ENCODE assay signal across 11 mouse cellular contexts in genomic region chr2:126551896-126552295, GRCm38 (mm10). TPM values are rescaled to one million over a fixed set of nuclear protein-coding genes. Genes with fewer than 3 reads are reported as not detected.
DNase-seq lines count a peak whose midpoint lies in the region; ATAC-seq lines count a peak whose summit lies in the region.
"Had no signal": no experiment of that assay in that cellular context is flagged by ENCODE, and none has a peak within 500 bp of the region (broad histone marks: within the 10 kb centered on the region; RNA-seq: fewer than 3 reads in every experiment).

No protein-coding gene starts in this region.

- ATAC-seq in forebrain, embryonic 14.5 days: no peak
- no peak for ATAC-seq in forebrain, embryonic 11.5 days (replicated peaks; ENCODE audit: low FRiP score)
- no peak for ATAC-seq in liver, embryonic 15.5 days (ENCODE audit: insufficient read depth)
- no peak for ATAC-seq in liver, embryonic 11.5 days (replicated peaks; ENCODE audit: low FRiP score)
- no peak for ATAC-seq in liver, embryonic 16.5 days (ENCODE audit: low read depth)
- no peak for ATAC-seq in neural tube, embryonic 12.5 days (ENCODE audit: low FRiP score, low read depth)

- H3K4me3 ChIP-seq in forebrain, embryonic 14.5 days (ENCODE audit: low read depth, low read length): no peak overlapping the region
- H3K4me3 ChIP-seq in forebrain, embryonic 11.5 days (ENCODE audit: low read depth, low read length): no peak overlapping the region
- no peak overlapping the region for H3K4me3 ChIP-seq in liver, embryonic 15.5 days (replicated peaks)
- H3K4me3 ChIP-seq in liver, embryonic 11.5 days (ENCODE audit: low read depth, low read length): no peak overlapping the region
- H3K4me3 ChIP-seq in liver, embryonic 16.5 days (ENCODE audit: low read depth, low read length): no peak overlapping the region
- H3K4me3 ChIP-seq in neural tube, embryonic 12.5 days: no peak overlapping the region

- no peaks in the 10 kb centered on the region for H3K9me3 ChIP-seq in forebrain, embryonic 14.5 days (replicated peaks; ENCODE audit: control insufficient read depth, low read length)
- H3K9me3 ChIP-seq in forebrain, embryonic 11.5 days (ENCODE audit: control insufficient read depth, low read length): no peaks in the 10 kb centered on the region
- H3K9me3 ChIP-seq in liver, embryonic 15.5 days (replicated peaks): no peaks in the 10 kb centered on the region
- H3K9me3 ChIP-seq in liver, embryonic 11.5 days (ENCODE audit: control insufficient read depth, low read length): no peaks in the 10 kb centered on the region
- H3K9me3 ChIP-seq in liver, embryonic 16.5 days (replicated peaks; ENCODE audit: control insufficient read depth, low read length): no peaks in the 10 kb centered on the region
- H3K9me3 ChIP-seq in neural tube, embryonic 12.5 days: no peaks in the 10 kb centered on the region
- H3K9me3 ChIP-seq: embryonic facial prominence, embryonic 12.5 days had no signal

- intact Hi-C loops in left cerebral cortex, postnatal 25 days (cut with DNase I): no loop called here

- H3K4me2 ChIP-seq in forebrain, embryonic 14.5 days (ENCODE audit: low read length): peak overlapping the region; percentile 98
- H3K4me2 ChIP-seq in forebrain, embryonic 11.5 days (ENCODE audit: low read depth, low read length, severe bottlenecking): no peak overlapping the region
- H3K4me2 ChIP-seq in liver, embryonic 15.5 days: peak overlapping the region; percentile 62
- H3K4me2 ChIP-seq in liver, embryonic 11.5 days: no peak overlapping the region; the same call in 1 of the 2 replicates
- peak overlapping the region; percentile 56 for H3K4me2 ChIP-seq in liver, embryonic 16.5 days (ENCODE audit: low read depth, low read length)
- peak overlapping the region; percentile 98; the same call in 1 of the 2 replicates for H3K4me2 ChIP-seq in neural tube, embryonic 12.5 days (replicated peaks)

- WGBS in forebrain, embryonic 14.5 days: 10% methylated on average over 5 of the region's 5 CpGs
- 17% methylated on average over 5 of the region's 5 CpGs for WGBS in forebrain, embryonic 11.5 days
- WGBS in liver, embryonic 15.5 days (ENCODE audit: insufficient replicate concordance): under 1% methylated on average over 5 of the region's 5 CpGs
- WGBS in liver, embryonic 11.5 days: 13% methylated on average over 5 of the region's 5 CpGs
- WGBS in liver, embryonic 16.5 days (ENCODE audit: insufficient replicate concordance): 4% methylated on average over 5 of the region's 5 CpGs
- WGBS in neural tube, embryonic 12.5 days: 25% methylated on average over 5 of the region's 5 CpGs

- no peak overlapping the region for H3K9ac ChIP-seq in forebrain, embryonic 14.5 days (ENCODE audit: low read length)
- H3K9ac ChIP-seq in forebrain, embryonic 11.5 days (ENCODE audit: low read length): no peak overlapping the region
- H3K9ac ChIP-seq in liver, embryonic 15.5 days: no peak overlapping the region
- H3K9ac ChIP-seq in liver, embryonic 11.5 days (ENCODE audit: low read depth, low read length): no peak overlapping the region
- no peak overlapping the region for H3K9ac ChIP-seq in liver, embryonic 16.5 days (ENCODE audit: low read depth, low read length)
- H3K9ac ChIP-seq in neural tube, embryonic 12.5 days: no peak overlapping the region
- H3K9ac ChIP-seq: embryonic facial prominence, embryonic 12.5 days had no signal

- H3K4me1 ChIP-seq in forebrain, embryonic 14.5 days (ENCODE audit: control insufficient read depth, insufficient read depth, low read length): 0 out of 2 replicates have a peak, but pooled peaks cover 2% of the 10 kb centered on the region
- peaks cover 12% of the 10 kb centered on the region for H3K4me1 ChIP-seq in forebrain, embryonic 11.5 days (replicated peaks; ENCODE audit: control insufficient read depth, insufficient read depth, low read length)
- H3K4me1 ChIP-seq in liver, embryonic 15.5 days (replicated peaks): peaks cover 10% of the 10 kb centered on the region; the same call in 1 of the 2 replicates
- H3K4me1 ChIP-seq in liver, embryonic 11.5 days (replicated peaks; ENCODE audit: control insufficient read depth, insufficient read depth, low read length): peaks cover 6% of the 10 kb centered on the region
- H3K4me1 ChIP-seq in liver, embryonic 16.5 days (ENCODE audit: control insufficient read depth, low read depth, low read length): peaks cover 3% of the 10 kb centered on the region
- peaks cover 12% of the 10 kb centered on the region; the same call in 1 of the 2 replicates for H3K4me1 ChIP-seq in neural tube, embryonic 12.5 days

- H3K27me3 ChIP-seq in forebrain, embryonic 14.5 days (replicated peaks; ENCODE audit: control insufficient read depth, insufficient read depth, low read length): peaks cover 21% of the 10 kb centered on the region
- peaks cover 30% of the 10 kb centered on the region for H3K27me3 ChIP-seq in forebrain, embryonic 11.5 days (ENCODE audit: control insufficient read depth, insufficient read depth, low read length)
- peaks cover 58% of the 10 kb centered on the region for H3K27me3 ChIP-seq in liver, embryonic 15.5 days
- H3K27me3 ChIP-seq in liver, embryonic 11.5 days (replicated peaks; ENCODE audit: control insufficient read depth, insufficient read depth, low read length): peaks cover 42% of the 10 kb centered on the region
- peaks cover 23% of the 10 kb centered on the region for H3K27me3 ChIP-seq in liver, embryonic 16.5 days (ENCODE audit: control insufficient read depth, insufficient read depth, low read depth, low read length)
- peaks cover 42% of the 10 kb centered on the region for H3K27me3 ChIP-seq in neural tube, embryonic 12.5 days (replicated peaks)

- no peak overlapping the region for H3K27ac ChIP-seq in forebrain, embryonic 14.5 days (ENCODE audit: low read depth, low read length)
- H3K27ac ChIP-seq in forebrain, embryonic 11.5 days (ENCODE audit: low read depth, low read length): no peak overlapping the region
- H3K27ac ChIP-seq in liver, embryonic 15.5 days (replicated peaks): no peak overlapping the region
- H3K27ac ChIP-seq in liver, embryonic 11.5 days (ENCODE audit: low read depth, low read length): no peak overlapping the region
- peak overlapping the region; percentile 24; the same call in 1 of the 2 replicates for H3K27ac ChIP-seq in liver, embryonic 16.5 days (ENCODE audit: low read length)
- no peak overlapping the region for H3K27ac ChIP-seq in neural tube, embryonic 12.5 days
- H3K27ac ChIP-seq: embryonic facial prominence, embryonic 12.5 days had no signal

- H3K36me3 ChIP-seq in forebrain, embryonic 14.5 days (ENCODE audit: control insufficient read depth, insufficient read depth, low read length): no peaks in the 10 kb centered on the region
- no peaks in the 10 kb centered on the region for H3K36me3 ChIP-seq in forebrain, embryonic 11.5 days (ENCODE audit: control insufficient read depth, insufficient read depth, low read length)
- no peaks in the 10 kb centered on the region for H3K36me3 ChIP-seq in liver, embryonic 15.5 days (replicated peaks)
- no peaks in the 10 kb centered on the region for H3K36me3 ChIP-seq in liver, embryonic 11.5 days (ENCODE audit: control insufficient read depth, insufficient read depth, low read length)
- no peaks in the 10 kb centered on the region for H3K36me3 ChIP-seq in liver, embryonic 16.5 days (ENCODE audit: control insufficient read depth, insufficient read depth)
- H3K36me3 ChIP-seq in neural tube, embryonic 12.5 days: no peaks in the 10 kb centered on the region
- H3K36me3 ChIP-seq: embryonic facial prominence, embryonic 12.5 days had no signal

- DNase-seq in forebrain, embryonic 14.5 days (ENCODE audit: low spot score): no peak
- DNase-seq in forebrain, embryonic 11.5 days (ENCODE audit: low spot score): no peak
- no peak for DNase-seq in liver, embryonic 11.5 days (ENCODE audit: low spot score)
- DNase-seq in left cerebral cortex, adult 9 months (ENCODE audit: low spot score in 2 of 2): no peak
- DNase-seq in left cerebral cortex, postnatal 25 days (ENCODE audit: low spot score in 2 of 2): no peak
- DNase-seq: adrenal gland, postnatal 10 days; layer of hippocampus, adult 9-11 months had no signal

RNA-seq across cellular contexts. Expression of gene Slc27a2, which starts 0.3 kb away (rescaled TPM):
- polyA plus RNA-seq in forebrain, embryonic 14.5 days (2014; fragmentation: Nextera tagmentation; extraction: Ambion mirVana): 3.7 and 5.3 TPM in 2 replicates
- polyA plus RNA-seq in forebrain, embryonic 11.5 days (2014; fragmentation: Nextera tagmentation; extraction: Ambion mirVana): 4.5 and 4.8 TPM in 2 replicates
- 108 and 125 TPM in 2 replicates for polyA plus RNA-seq in liver, embryonic 15.5 days (2015; fragmentation: Nextera tagmentation; extraction: Ambion mirVana)
- polyA plus RNA-seq in liver, embryonic 11.5 days (2014; fragmentation: Nextera tagmentation; extraction: Ambion mirVana): 39.0 and 39.6 TPM in 2 replicates
- polyA plus RNA-seq in liver, embryonic 16.5 days (2015; fragmentation: Nextera tagmentation; extraction: Ambion mirVana): 145 and 150 TPM in 2 replicates
- 1.8 and 1.9 TPM in 2 replicates for polyA plus RNA-seq in neural tube, embryonic 12.5 days (2016; fragmentation: Nextera tagmentation; extraction: Ambion mirVana)
- 1 to 10 TPM; 6.0 to 6.2 TPM for total RNA-seq in left cerebral cortex, postnatal 25 days (2021)

RNA-seq across cellular contexts. Expression of gene Atp8b4, which starts 51.4 kb away (rescaled TPM):
- 0.06 TPM in 1 of 2 replicates, not detected in the other for polyA plus RNA-seq in forebrain, embryonic 14.5 days (2014; fragmentation: Nextera tagmentation; extraction: Ambion mirVana)
- 0.44 and 0.49 TPM in 2 replicates for polyA plus RNA-seq in forebrain, embryonic 11.5 days (2014; fragmentation: Nextera tagmentation; extraction: Ambion mirVana)
- 5.8 and 6.7 TPM in 2 replicates for polyA plus RNA-seq in liver, embryonic 15.5 days (2015; fragmentation: Nextera tagmentation; extraction: Ambion mirVana)
- polyA plus RNA-seq in liver, embryonic 11.5 days (2014; fragmentation: Nextera tagmentation; extraction: Ambion mirVana): 2.2 TPM in 2 replicates
- 5.5 and 5.9 TPM in 2 replicates for polyA plus RNA-seq in liver, embryonic 16.5 days (2015; fragmentation: Nextera tagmentation; extraction: Ambion mirVana)
- 0.11 and 0.19 TPM in 2 replicates for polyA plus RNA-seq in neural tube, embryonic 12.5 days (2016; fragmentation: Nextera tagmentation; extraction: Ambion mirVana)
- total RNA-seq in left cerebral cortex, postnatal 25 days (2021): not detected

Comparison
In these comparisons a context has a peak if more than half of its experiments do, and no peak if none do; other contexts are left out.
1. H3K4me2 ChIP-seq: peak in forebrain, embryonic 14.5 days (single experiment), liver, embryonic 15.5 days (single experiment), liver, embryonic 16.5 days (single experiment) and neural tube, embryonic 12.5 days (single experiment); none in forebrain, embryonic 11.5 days (single experiment) and liver, embryonic 11.5 days (single experiment).